Mouse (Mus musculus) stomach, postnatal 0 days (tissue): Measurements from ENCODE around the gene Ccnjl.

Source experiments
- CTCF ChIP-seq: IDR thresholded peaks from 2 replicates; pipeline ENCODE4 v1.5.1; 2016; ENCODE audit warnings: antibody characterized with exemption, low read depth, mild to moderate bottlenecking, moderate library complexity
- EP300 ChIP-seq: optimal IDR thresholded peaks from 2 replicates; pipeline ENCODE3; 2016; ENCODE audit warnings: antibody characterized with exemption

DNA sequence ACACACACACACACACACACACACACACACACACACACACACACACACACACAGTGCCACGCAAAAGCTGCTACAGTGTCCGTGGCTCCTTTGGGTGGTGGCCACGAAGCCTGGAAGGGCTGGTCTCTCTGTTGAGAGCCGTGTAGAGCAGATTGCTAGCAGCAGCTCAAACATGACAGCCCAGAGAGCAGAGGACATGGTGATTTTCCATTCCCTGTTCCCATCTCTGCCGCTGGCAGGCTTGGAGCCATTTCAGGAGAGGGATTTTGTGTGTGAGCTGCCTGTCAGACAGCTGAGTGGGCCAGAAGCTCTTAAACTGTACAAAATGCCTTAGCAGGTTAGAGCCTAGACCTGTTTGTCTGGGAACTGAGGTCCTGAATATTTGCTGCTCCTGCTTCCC is 38.1 kb downstream of the Ccnjl start:
- TF ChIP-seq CTCF = no peak
- no peak for TF ChIP-seq EP300
